Mouse (Mus musculus) olfactory bulb, adult 2 months (tissue): Measurements from ENCODE around the gene Gm10644.

Experiments
- CTCF ChIP-seq: fragments of 200-500 bp; IDR thresholded peaks from 2 replicates; pipeline ENCODE4 v1.5.1; 2012; ENCODE audit warnings: low read depth, mild to moderate bottlenecking, low read length, moderate library complexity; ENCODE audit not compliant: insufficient read depth
- POLR2A ChIP-seq: fragments of 200-500 bp; IDR thresholded peaks from 2 replicates; pipeline ENCODE4 v1.6.1; 2012; ENCODE audit warnings: mild to moderate bottlenecking, low read depth, low read length, moderate library complexity; ENCODE audit not compliant: insufficient read depth

DNA sequence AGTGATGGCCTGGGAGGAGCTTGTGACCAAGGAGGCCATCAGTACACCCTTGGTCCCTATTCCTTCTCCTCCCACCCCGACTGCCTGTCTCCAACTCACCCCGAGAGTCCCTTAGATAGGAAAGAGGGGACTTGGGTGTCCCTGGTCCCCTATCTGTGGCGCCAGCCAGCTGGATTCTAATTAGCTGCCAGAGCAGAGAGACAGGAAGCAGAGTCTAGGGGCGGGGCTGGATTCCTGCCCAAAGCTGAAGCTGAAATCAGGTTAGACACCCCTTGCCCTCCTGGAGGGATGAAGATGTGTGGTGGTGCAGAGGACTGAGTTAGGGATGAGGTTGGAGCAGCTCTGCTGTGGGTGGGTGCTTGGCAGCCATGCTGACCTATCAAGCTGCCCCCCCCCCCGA, 40.1 kb downstream of the Gm10644 start:
- TF ChIP-seq POLR2A: no peak
- TF ChIP-seq CTCF: no peak
